Mouse (Mus musculus): ENCODE measurements around the gene Atp6v1e1. TPM values are rescaled to one million over a fixed set of nuclear protein-coding genes. Genes with fewer than 3 reads are reported as not detected.

Gene Atp6v1e1
- polyA plus RNA-seq, 1 experiment from 2014 or later, result 92.3 TPM

DNA sequence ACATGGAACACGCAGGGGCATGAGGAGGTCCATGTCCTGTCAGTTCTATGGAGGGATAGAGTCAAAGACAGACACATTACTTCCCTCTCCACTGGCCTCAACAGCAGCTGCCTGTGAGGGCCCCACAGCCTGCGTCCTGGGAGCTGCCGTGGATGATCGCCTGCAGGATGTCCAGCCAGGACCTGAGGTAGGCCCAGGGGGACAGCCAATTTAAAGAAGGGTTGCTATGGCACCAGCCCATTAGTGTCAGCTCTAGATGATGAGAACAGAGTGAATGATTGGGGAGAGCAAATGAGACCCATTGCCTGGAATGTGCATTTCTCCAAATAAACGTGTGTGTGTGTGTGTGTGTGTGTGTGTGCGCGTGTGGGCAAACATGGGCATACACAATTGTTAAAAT is 38.2 kb downstream of the Atp6v1e1 start:
- no peaks in the 10 kb centered on the region for H3K36me3 ChIP-seq (ENCODE audit: insufficient read depth)
- H3K27me3 ChIP-seq (ENCODE audit: insufficient read depth, low read length), result no peaks in the 10 kb centered on the region
- no peak overlapping the region for H3K4me2 ChIP-seq
- no peak overlapping the region for H3K27ac ChIP-seq (ENCODE audit: low read depth)
- DNase-seq, result no peak
- no peaks in the 10 kb centered on the region for H3K9me3 ChIP-seq (ENCODE audit: low read depth, low read length)
- WGBS, result 69% methylated on average over 7 of the region's 7 CpGs
- ATAC-seq (ENCODE audit: insufficient read depth), result no peak
- no peak for TF ChIP-seq CTCF (IDR thresholded peaks at IDR 0.05; ENCODE audit: low read depth)
- H3K4me3 ChIP-seq (ENCODE audit: low read depth, low read length), result no peak overlapping the region
- H3K4me1 ChIP-seq (ENCODE audit: insufficient read depth), result no peaks in the 10 kb centered on the region
- no peak overlapping the region for H3K9ac ChIP-seq

DNA sequence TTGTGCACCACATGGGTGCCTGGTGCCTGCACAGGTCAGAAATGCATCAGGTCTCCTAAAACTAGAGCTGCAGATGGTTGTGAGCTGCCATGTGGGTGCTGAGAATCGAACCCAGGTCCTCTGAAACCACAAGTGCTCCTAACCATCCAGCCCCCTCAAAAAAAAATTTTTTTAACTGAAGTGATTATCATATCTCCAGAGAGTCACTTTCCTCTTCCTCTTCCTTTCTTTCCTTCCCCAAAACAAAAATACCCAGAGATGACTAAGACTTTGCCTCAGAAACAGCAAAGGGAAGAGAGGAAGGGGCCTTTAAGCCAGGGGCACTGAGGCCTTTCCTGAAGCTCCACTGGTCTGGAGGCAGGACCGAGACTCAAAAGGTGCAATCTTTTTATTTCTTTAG is 39.6 kb downstream of the Atp6v1e1 start:
- no peak for TF ChIP-seq CTCF (IDR thresholded peaks at IDR 0.05; ENCODE audit: low read depth)
- H3K9ac ChIP-seq, result no peak overlapping the region
- H3K4me2 ChIP-seq, result no peak overlapping the region
- no peak for DNase-seq
- H3K36me3 ChIP-seq (ENCODE audit: insufficient read depth), result no peaks in the 10 kb centered on the region
- no peak overlapping the region for H3K27ac ChIP-seq (ENCODE audit: low read depth)
- no peak for ATAC-seq (ENCODE audit: insufficient read depth)
- no peak overlapping the region for H3K4me3 ChIP-seq (ENCODE audit: low read depth, low read length)
- H3K9me3 ChIP-seq (ENCODE audit: low read depth, low read length), result no peaks in the 10 kb centered on the region
- H3K27me3 ChIP-seq (ENCODE audit: insufficient read depth, low read length), result no peaks in the 10 kb centered on the region
- no peaks in the 10 kb centered on the region for H3K4me1 ChIP-seq (ENCODE audit: insufficient read depth)
- 82% methylated on average over 2 of the region's 2 CpGs for WGBS

DNA sequence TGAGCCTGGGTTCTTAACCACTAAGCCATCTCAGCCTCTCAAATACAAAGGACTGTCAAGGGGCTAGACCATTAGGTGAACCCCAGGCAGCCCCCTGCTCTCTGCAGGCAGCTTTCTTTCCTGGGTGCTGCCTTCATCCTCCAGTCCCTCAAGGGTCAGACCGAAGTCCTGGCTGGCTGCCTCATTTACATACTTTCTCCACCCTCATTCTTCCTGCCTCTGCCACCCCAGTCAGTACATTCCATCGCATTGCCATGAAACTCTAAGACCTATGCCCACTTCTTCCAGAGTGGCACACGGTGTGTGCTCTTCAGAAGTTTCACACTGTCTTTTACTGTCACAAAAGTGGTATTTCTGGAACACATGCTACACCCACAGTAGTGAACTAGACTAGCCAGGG is 44.4 kb downstream of the Atp6v1e1 start:
- no peak overlapping the region for H3K4me2 ChIP-seq
- no peak overlapping the region for H3K9ac ChIP-seq
- H3K27me3 ChIP-seq (ENCODE audit: insufficient read depth, low read length), result no peaks in the 10 kb centered on the region
- no peak for TF ChIP-seq CTCF (IDR thresholded peaks at IDR 0.05; ENCODE audit: low read depth)
- 59% methylated on average over 3 of the region's 3 CpGs for WGBS
- DNase-seq, result no peak
- no peak overlapping the region for H3K27ac ChIP-seq (ENCODE audit: low read depth)
- H3K36me3 ChIP-seq (ENCODE audit: insufficient read depth), result no peaks in the 10 kb centered on the region
- no peak overlapping the region for H3K4me3 ChIP-seq (ENCODE audit: low read depth, low read length)
- ATAC-seq (ENCODE audit: insufficient read depth), result no peak
- no peaks in the 10 kb centered on the region for H3K9me3 ChIP-seq (ENCODE audit: low read depth, low read length)
- H3K4me1 ChIP-seq (ENCODE audit: insufficient read depth), result no peaks in the 10 kb centered on the region

DNA sequence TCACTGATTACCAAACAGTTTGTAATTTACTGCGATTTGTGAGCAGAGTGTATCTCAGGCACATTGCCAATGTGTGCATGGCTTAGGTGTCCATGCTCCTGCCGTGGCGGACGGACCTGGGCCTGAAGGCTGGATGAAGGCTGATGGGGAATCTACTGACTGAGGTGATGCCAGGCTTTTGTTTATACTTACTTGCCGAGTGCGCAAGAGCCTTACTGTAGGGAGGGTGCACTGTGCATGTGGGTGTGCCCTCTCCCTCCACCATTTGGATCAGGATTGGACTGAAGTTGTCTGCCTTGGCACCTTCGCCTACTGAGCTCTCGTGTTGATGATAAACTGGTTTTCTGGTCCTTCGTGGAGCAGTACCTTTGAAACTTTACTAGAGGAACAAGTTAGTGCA is 45.1 kb downstream of the Atp6v1e1 start:
- no peak for DNase-seq
- no peaks in the 10 kb centered on the region for H3K27me3 ChIP-seq (ENCODE audit: insufficient read depth, low read length)
- TF ChIP-seq CTCF (IDR thresholded peaks at IDR 0.05; ENCODE audit: low read depth), result no peak
- 68% methylated on average over 9 of the region's 9 CpGs for WGBS
- no peak overlapping the region for H3K27ac ChIP-seq (ENCODE audit: low read depth)
- H3K4me2 ChIP-seq, result no peak overlapping the region
- H3K4me1 ChIP-seq (ENCODE audit: insufficient read depth), result no peaks in the 10 kb centered on the region
- ATAC-seq (ENCODE audit: insufficient read depth), result no peak
- H3K9ac ChIP-seq, result no peak overlapping the region
- H3K4me3 ChIP-seq (ENCODE audit: low read depth, low read length), result no peak overlapping the region
- no peaks in the 10 kb centered on the region for H3K9me3 ChIP-seq (ENCODE audit: low read depth, low read length)
- H3K36me3 ChIP-seq (ENCODE audit: insufficient read depth), result no peaks in the 10 kb centered on the region

DNA sequence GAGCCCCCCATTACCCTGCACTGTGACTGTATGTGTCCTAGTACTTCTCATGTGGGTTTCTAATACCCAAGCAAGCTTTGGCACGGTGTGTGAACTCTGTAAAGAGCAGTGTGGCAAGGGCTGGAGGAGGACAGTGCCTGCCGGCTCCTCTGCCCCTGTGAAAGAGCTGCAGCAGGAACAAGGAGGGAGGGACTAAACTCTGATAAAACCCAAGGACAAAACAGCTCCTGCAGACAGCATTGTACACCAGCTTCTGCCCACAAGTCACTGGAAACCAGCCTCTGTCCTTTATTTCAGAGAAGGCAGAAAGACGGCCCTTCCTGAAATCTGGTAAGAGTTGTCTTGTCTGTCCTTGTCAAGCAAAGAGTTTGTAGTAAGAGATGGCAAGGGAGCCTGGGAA is 46.3 kb downstream of the Atp6v1e1 start:
- ATAC-seq (ENCODE audit: insufficient read depth), result no peak
- WGBS, result 77% methylated on average over 3 of the region's 3 CpGs
- no peak for TF ChIP-seq CTCF (IDR thresholded peaks at IDR 0.05; ENCODE audit: low read depth)

DNA sequence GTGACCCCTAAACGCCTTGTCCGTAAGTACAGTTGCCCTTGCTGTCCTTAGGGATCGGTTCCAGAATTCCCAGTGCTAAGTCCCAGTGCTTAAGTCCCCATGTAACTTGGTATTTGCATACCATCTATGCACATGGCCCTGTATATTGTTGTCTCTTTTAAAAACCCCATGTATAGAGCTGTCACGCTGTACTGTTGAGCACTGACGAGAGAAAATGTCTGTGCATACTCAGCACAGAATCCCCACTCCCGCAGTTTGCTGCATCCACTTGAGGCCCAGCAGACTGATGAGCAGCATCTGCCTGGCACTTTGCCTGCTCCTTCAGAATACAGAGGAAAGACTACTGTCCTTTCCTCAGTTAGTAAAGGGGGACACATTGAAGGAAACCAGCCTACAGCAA is 48.8 kb downstream of the Atp6v1e1 start:
- Histone ChIP-seq H3K9me3 (ENCODE audit: low read depth, low read length) (no peaks in the 10 kb centered on the region), H3K9ac (no peak overlapping the region), H3K27ac (ENCODE audit: low read depth) (no peak overlapping the region), H3K27me3 (ENCODE audit: insufficient read depth, low read length) (no peaks in the 10 kb centered on the region), H3K4me1 (ENCODE audit: insufficient read depth) (no peaks in the 10 kb centered on the region), H3K4me2 (no peak overlapping the region), H3K4me3 (ENCODE audit: low read depth, low read length) (no peak overlapping the region), H3K36me3 (ENCODE audit: insufficient read depth) (no peaks in the 10 kb centered on the region)
- ATAC-seq (ENCODE audit: insufficient read depth) (no peak), DNase-seq (no peak)
- TF ChIP-seq CTCF (IDR thresholded peaks at IDR 0.05; ENCODE audit: low read depth), result no peak
- 74% methylated on average over 6 of the region's 6 CpGs for WGBS

More for the DNA sequence above, 46.3 kb downstream of the Atp6v1e1 start:
- no peak overlapping the region for H3K4me2 ChIP-seq
- H3K9me3 ChIP-seq (ENCODE audit: low read depth, low read length), result no peaks in the 10 kb centered on the region
- no peaks in the 10 kb centered on the region for H3K27me3 ChIP-seq (ENCODE audit: insufficient read depth, low read length)
- H3K4me3 ChIP-seq (ENCODE audit: low read depth, low read length), result no peak overlapping the region
- no peak overlapping the region for H3K9ac ChIP-seq
- no peaks in the 10 kb centered on the region for H3K36me3 ChIP-seq (ENCODE audit: insufficient read depth)
- no peak overlapping the region for H3K27ac ChIP-seq (ENCODE audit: low read depth)
- DNase-seq, result no peak
- H3K4me1 ChIP-seq (ENCODE audit: insufficient read depth), result no peaks in the 10 kb centered on the region

DNA sequence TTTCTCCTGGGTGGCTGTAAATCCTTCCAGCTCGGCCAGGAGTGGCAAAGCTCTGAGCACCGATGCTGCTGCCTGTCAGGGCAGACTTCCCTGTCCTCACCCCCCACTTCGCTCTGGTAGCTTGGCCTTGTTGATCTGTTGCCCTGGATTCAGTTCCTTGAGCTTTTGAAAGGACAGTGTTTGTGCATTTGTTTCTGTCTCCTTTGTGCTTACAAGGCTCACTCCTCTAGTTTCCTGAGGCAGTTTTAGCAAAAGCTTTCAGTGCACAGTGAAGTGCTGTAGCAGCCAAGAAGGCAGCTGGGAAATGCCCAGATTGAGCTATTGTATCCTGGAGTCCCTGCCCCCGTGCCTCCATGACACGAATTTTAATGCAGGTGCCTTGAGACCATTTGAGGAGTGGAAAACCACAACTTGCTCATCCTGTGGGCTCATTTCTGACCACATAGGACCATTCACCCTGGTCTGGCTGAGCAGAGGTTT is 49.4 kb downstream of the Atp6v1e1 start, which contains the start of gene Slc25a18:
Slc25a18 (plus strand) TSS at position 430 of the 480 bp plus-strand sequence.
- no peak within 1 kb of the TSS for H3K27ac ChIP-seq (ENCODE audit: low read depth)
- H3K36me3 ChIP-seq (ENCODE audit: insufficient read depth), result no peaks in the 10 kb centered on the region
- H3K9ac ChIP-seq, result no peak within 1 kb of the TSS
- no peaks in the 10 kb centered on the region for H3K27me3 ChIP-seq (ENCODE audit: insufficient read depth, low read length)
- H3K9me3 ChIP-seq (ENCODE audit: low read depth, low read length), result no peaks in the 10 kb centered on the region
- 71% methylated on average over 5 of the region's 5 CpGs for WGBS
- TF ChIP-seq CTCF (IDR thresholded peaks at IDR 0.05; ENCODE audit: low read depth), result no peak
- H3K4me1 ChIP-seq (ENCODE audit: insufficient read depth), result no peaks in the 10 kb centered on the region
- ATAC-seq (ENCODE audit: insufficient read depth) (no peak), DNase-seq (no peak)
- no peak within 1 kb of the TSS for H3K4me3 ChIP-seq (ENCODE audit: low read depth, low read length)
- H3K4me2 ChIP-seq, result no peak within 1 kb of the TSS

DNA sequence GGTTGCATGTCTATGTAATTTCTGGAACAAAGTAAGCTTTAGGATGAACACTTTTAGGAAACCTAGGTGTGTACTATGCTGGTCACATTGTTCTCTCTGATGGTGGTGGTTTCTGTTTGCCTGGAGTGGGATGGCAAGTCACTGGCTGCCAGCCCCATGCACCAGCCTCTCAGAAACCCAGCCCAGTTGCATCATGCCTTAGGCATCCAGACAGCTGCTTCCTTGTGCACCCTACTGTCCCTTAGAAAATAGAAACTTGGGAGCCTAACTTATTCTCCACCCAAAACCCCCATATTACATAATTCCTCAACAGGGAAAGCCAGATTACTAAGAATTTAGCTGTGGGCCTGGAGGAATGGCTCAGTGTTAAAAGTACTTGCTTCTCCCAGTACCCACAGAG is 50.6 kb downstream of the Atp6v1e1 start:
- H3K36me3 ChIP-seq (ENCODE audit: insufficient read depth), result no peaks in the 10 kb centered on the region
- H3K4me2 ChIP-seq, result no peak overlapping the region
- no peak overlapping the region for H3K27ac ChIP-seq (ENCODE audit: low read depth)
- DNase-seq (no peak), ATAC-seq (ENCODE audit: insufficient read depth) (no peak)
- no peak overlapping the region for H3K9ac ChIP-seq
- no peaks in the 10 kb centered on the region for H3K4me1 ChIP-seq (ENCODE audit: insufficient read depth)
- no peak overlapping the region for H3K4me3 ChIP-seq (ENCODE audit: low read depth, low read length)
- H3K27me3 ChIP-seq (ENCODE audit: insufficient read depth, low read length), result no peaks in the 10 kb centered on the region
- TF ChIP-seq CTCF (IDR thresholded peaks at IDR 0.05; ENCODE audit: low read depth), result no peak
- H3K9me3 ChIP-seq (ENCODE audit: low read depth, low read length), result no peaks in the 10 kb centered on the region
